Mouse (Mus musculus) ES-Bruce4 (cell line): ENCODE measurements around the gene Hist1h4m.

Experiments used
- CTCF ChIP-seq: IDR thresholded peaks from one replicate; pipeline ENCODE4 v1.8.1; 2011; ENCODE audit warnings: low read depth, low read length
- EP300 ChIP-seq: IDR thresholded peaks from 2 replicates; pipeline ENCODE4 v1.6.1; 2011; ENCODE audit warnings: low read depth, low read length; ENCODE audit not compliant: insufficient read depth
- POLR2A ChIP-seq: IDR thresholded peaks from one replicate; pipeline ENCODE4 v1.8.1; 2011; ENCODE audit warnings: low read length; ENCODE audit not compliant: insufficient read depth

GRCm38 (mm10) chr13:21852215-21852945 lies 40.8 kb downstream of the Hist1h4m start:
- TF ChIP-seq EP300 (no peak), CTCF (no peak), POLR2A (no peak)
